Mouse (Mus musculus) hindbrain, postnatal 0 days (tissue): Measurements from ENCODE around the gene Gmcl1. TPM values are rescaled to one million over a fixed set of nuclear protein-coding genes. Genes with fewer than 3 reads are reported as not detected.

Source experiments
- ATAC-seq: fragments of 200-750 bp; cut with Nextera tagmentation; 2 replicates; pipeline ENCODE4 v1.8.0; 2017; ENCODE audit warnings: mild to moderate bottlenecking, moderate TSS enrichment, moderate library complexity
- DNase-seq: peaks from one replicate; pipeline ENCODE4 v3.0.0-alpha.2; 2015; ENCODE audit warnings: low spot score
- H3K27ac ChIP-seq: fragments of 300-500 bp; sonication (generic); 2 replicates; pipeline ENCODE4 v1.5.1; 2014; ENCODE audit warnings: mild to moderate bottlenecking
- H3K27me3 ChIP-seq: fragments of 300-500 bp; sonication (generic); 2 replicates; pipeline ENCODE4 v1.6.1; 2014; ENCODE audit warnings: low read length, mixed read lengths; ENCODE audit not compliant: insufficient read depth
- H3K36me3 ChIP-seq: fragments of 300-500 bp; sonication (generic); 2 replicates; pipeline ENCODE4 v1.6.1; 2014; ENCODE audit warnings: low read length, mixed read lengths; ENCODE audit not compliant: insufficient read depth
- H3K4me1 ChIP-seq: fragments of 300-500 bp; sonication (generic); 2 replicates; pipeline ENCODE4 v1.6.1; 2014; ENCODE audit warnings: antibody characterized with exemption, low read length, mixed read lengths; ENCODE audit not compliant: insufficient read depth
- H3K4me2 ChIP-seq: fragments of 300-500 bp; sonication (generic); 2 replicates; pipeline ENCODE4 v1.6.1; 2014; ENCODE audit warnings: low read depth, mild to moderate bottlenecking, low read length, moderate library complexity, mixed read lengths
- H3K4me3 ChIP-seq: fragments of 300-500 bp; sonication (generic); 2 replicates; pipeline ENCODE4 v1.5.1; 2014; ENCODE audit warnings: low read length
- H3K9ac ChIP-seq: fragments of 300-500 bp; sonication (generic); replicated peaks from 2 replicates; pipeline ENCODE4 v1.6.1; 2014; ENCODE audit warnings: mild to moderate bottlenecking, low read length, moderate library complexity, mixed read lengths
- H3K9me3 ChIP-seq: fragments of 300-500 bp; sonication (generic); 2 replicates; pipeline ENCODE4 v1.6.1; 2016; ENCODE audit warnings: low read length, mixed read lengths
- CTCF ChIP-seq: IDR thresholded peaks from 2 replicates; pipeline ENCODE4 v1.5.1; 2016; ENCODE audit warnings: antibody characterized with exemption, control low read depth, low read depth
- WGBS: fragments of 180-500 bp; shearing (Covaris S2); extraction: QIAGEN DNeasy Blood & Tissue Kit; methylation state at CpG from one replicate; pipeline ENCODE4 v1.1.7; 2014; 5-methylcytosine and 5-hydroxymethylcytosine counted together
- polyA plus RNA-seq: library from polyadenylated mRNA; unstranded; fragments of >200 nt; fragmentation: Nextera tagmentation; extraction: Ambion mirVana; gene quantifications from 2 replicates; pipeline ENCODE4 v1.2.1, GENCODE M21; 2015
- total RNA-seq: library from RNA; depleted of rRNA; stranded (reverse); fragments of >200 nt; gene quantifications from 2 replicates; pipeline ENCODE4 v1.2.3, GENCODE M21; 2014

Gmcl1 gene
- total and polyA plus RNA-seq, 2 experiments from 2014 or later = 15.9 to 25.8 TPM

DNA sequence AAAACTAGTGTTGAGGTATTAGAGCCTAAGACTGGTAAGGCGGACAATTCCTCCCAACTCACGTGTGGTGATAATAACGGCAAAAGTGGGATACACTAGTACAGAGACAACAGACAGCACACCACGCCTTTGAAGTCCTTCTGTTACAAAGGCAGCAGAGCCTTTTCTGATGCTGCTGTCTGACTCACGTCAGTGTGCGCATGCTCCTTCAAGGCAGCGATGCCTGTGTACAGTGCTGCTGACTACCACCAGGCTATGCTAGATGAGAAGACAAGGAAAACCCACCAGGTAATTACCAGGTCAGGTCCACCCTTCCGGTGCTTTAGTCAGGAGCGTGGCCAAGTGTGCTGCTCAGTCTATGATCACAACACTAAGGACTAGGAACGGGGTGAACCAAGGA lies 66.1 kb downstream of the Gmcl1 start:
- no peaks in the 10 kb centered on the region for H3K9me3 ChIP-seq
- H3K27ac ChIP-seq = no peak overlapping the region
- H3K9ac ChIP-seq = no peak overlapping the region
- no peaks in the 10 kb centered on the region for H3K27me3 ChIP-seq
- peaks cover 5% of the 10 kb centered on the region; the same call in 1 of the 2 replicates for H3K4me1 ChIP-seq
- no peak for TF ChIP-seq CTCF
- DNase-seq (no peak), ATAC-seq (no peak)
- WGBS = 92% methylated on average over 10 of the region's 10 CpGs
- H3K4me2 ChIP-seq = peak overlapping the region; percentile 79; the same call in 1 of the 2 replicates
- H3K36me3 ChIP-seq = peaks cover 12% of the 10 kb centered on the region; the same call in 1 of the 2 replicates
- H3K4me3 ChIP-seq = no peak overlapping the region

DNA sequence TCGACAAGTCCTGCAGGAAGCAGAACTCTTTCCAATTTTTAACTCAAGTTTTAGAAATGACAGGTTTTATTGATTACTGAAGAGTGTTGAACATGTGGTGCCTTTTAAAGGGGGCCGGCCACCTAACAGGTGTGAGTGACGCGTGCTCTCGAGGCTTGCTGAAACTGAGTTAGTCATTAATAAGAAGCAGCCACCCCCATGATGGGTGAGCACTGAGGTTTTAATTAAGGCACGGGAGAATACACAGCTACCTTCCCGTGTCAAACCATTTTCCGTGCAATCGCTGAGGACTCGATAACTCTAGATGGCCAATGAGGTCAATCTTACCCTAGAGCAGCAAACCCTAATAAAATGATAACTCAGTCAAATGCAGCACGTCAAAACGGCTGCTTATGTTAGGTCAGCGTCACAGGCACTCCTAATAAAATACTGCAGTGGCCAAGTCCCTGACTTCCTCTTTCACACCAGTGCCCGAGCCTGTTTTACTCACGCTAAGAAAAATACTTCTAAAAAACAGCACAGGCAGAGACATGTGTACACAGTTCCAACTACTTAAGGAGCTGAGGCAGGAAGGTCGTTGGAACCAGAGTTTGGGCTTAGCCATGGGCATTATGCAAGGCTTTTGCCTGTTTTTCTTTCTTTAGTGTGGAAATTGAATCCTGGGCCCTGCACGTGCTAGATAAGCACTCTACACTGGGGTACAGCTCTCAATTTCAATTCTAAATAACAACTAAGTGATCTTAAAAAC lies 67.4 kb downstream of the Gmcl1 start:
- WGBS = 86% methylated on average over 17 of the region's 17 CpGs
- DNase-seq (no peak), ATAC-seq (no peak)

DNA sequence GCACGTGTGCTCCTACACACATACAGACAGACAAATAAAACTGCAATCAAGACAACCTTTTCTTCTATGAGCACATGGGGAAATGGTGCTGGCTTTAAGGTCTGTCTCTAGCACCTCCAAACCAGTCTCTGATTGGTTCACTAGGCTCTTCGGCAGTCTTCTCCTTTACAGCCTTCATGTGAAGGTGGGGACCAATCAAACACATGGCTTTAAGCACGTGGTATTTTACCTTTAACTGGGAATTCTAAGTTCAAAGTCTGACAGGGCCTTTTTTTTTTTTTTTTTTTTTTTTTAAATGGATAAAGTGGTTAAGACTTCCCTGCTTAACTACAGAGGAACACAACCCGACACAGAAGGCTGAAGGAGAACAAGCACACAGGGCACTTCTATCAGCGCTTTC lies 68.1 kb downstream of the Gmcl1 start:
- WGBS = 83% methylated on average over 5 of the region's 5 CpGs
- Histone ChIP-seq H3K9ac (no peak overlapping the region), H3K4me3 (no peak overlapping the region), H3K4me2 (no peak overlapping the region), H3K27me3 (no peaks in the 10 kb centered on the region), H3K27ac (no peak overlapping the region), H3K4me1 (peaks cover 5% of the 10 kb centered on the region; the same call in 1 of the 2 replicates), H3K9me3 (no peaks in the 10 kb centered on the region), H3K36me3 (peaks cover 28% of the 10 kb centered on the region; the same call in 1 of the 2 replicates)
- ATAC-seq = no peak
- DNase-seq = no peak
- TF ChIP-seq CTCF = no peak

More for the DNA sequence above, 67.4 kb downstream of the Gmcl1 start:
- Histone ChIP-seq H3K27ac (no peak overlapping the region), H3K4me2 (no peak overlapping the region), H3K27me3 (no peaks in the 10 kb centered on the region), H3K9ac (no peak overlapping the region), H3K9me3 (no peaks in the 10 kb centered on the region), H3K4me3 (no peak overlapping the region), H3K4me1 (peaks cover 5% of the 10 kb centered on the region; the same call in 1 of the 2 replicates), H3K36me3 (peaks cover 23% of the 10 kb centered on the region; the same call in 1 of the 2 replicates)
- TF ChIP-seq CTCF = no peak

DNA sequence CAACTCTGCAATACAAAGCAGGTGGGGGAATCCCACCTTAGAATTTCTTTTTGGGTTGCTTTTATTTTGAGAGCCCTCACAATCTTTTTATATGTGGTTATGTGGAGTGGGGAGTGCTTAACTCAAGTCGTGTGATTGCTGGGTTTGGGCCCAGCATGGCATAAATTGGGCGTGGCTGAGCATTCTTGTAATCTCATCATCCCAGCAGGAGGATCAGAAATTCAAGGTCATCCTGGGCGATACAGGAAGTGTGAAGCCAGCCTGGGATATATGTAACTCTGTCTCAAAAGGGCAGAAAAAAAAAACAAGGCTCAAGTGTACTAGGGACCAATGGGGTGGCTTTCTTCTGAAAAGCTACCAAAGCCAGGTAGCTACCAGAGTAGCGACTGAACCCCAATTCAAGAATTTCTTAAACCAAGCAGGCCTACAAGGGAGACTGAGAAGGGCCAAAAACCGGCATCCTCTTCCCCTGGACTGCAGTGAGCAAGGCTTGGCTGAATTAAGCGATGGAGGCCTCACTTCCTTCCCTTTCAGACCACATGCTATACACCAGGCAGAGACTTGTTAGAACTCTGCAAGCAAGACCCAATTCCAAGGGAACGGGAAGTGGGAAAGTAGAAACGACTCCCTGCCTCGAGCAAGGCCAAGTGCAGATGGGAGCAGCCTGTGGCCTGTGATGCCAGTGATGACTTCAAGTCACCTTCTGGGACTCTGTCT lies 72.9 kb downstream of the Gmcl1 start:
- DNase-seq (no peak), ATAC-seq (no peak)
- H3K36me3 ChIP-seq = peaks cover 50% of the 10 kb centered on the region
- no peak overlapping the region for H3K4me2 ChIP-seq
- no peak overlapping the region for H3K27ac ChIP-seq
- H3K9me3 ChIP-seq = no peaks in the 10 kb centered on the region
- no peaks in the 10 kb centered on the region for H3K4me1 ChIP-seq
- H3K4me3 ChIP-seq = no peak overlapping the region
- no peaks in the 10 kb centered on the region for H3K27me3 ChIP-seq
- 77% methylated on average over 9 of the region's 9 CpGs for WGBS
- TF ChIP-seq CTCF = no peak
- H3K9ac ChIP-seq = no peak overlapping the region

DNA sequence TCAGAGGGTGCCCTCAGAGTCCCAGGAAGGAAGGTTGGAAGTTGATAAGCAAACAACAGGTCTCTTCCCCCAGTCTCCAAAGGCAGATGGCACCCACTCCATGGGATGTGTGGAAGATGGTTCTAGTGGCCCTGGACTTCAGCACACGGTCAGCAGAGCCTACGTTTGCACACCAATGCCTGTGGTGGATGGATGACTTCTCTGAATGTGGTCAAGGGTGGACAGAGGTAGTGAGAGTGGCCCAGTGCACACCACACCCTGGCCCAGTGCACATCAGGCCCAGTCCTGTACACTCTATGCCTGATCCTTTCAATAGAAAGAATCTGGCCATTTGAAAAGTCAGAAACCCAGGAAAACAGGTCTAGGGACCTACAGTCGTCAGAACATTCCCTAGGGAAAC lies 74.7 kb downstream of the Gmcl1 start:
- no peak for DNase-seq
- TF ChIP-seq CTCF = no peak
- Histone ChIP-seq H3K27ac (no peak overlapping the region), H3K9ac (no peak overlapping the region), H3K4me1 (no peaks in the 10 kb centered on the region), H3K27me3 (no peaks in the 10 kb centered on the region), H3K9me3 (no peaks in the 10 kb centered on the region), H3K4me2 (no peak overlapping the region), H3K4me3 (no peak overlapping the region), H3K36me3 (peaks cover 59% of the 10 kb centered on the region)
- 87% methylated on average over 3 of the region's 3 CpGs for WGBS
- ATAC-seq = no peak

DNA sequence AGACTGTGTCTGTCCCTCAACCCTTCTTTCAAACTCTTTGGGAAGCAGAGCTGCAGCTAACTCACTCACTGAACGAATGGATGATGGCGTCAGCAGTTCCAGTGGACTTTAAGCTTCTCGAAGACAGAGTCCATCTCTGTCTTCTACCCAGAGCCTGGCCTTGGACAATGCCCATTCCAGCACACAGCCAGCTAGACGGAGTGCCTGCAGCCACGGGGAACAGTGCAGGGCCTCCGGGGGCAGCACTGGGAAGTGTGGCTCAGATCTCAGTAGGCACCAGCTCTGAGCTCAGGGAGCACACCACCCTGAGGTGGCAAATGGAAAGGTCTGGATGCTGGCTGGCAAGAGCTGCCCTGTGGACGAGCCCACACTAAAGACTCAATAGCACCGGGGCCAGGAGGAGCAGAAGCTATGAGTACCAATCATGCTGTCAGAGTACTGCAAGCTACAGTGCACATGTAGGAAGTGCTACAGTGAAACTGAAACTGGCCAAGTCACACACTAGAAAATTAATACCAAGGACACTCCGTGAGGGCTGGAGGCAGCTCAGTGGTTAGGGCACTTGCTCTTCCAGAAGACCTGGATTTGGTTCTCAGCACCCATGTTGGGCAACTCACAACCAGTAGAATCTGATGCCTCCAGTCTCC lies 78.8 kb downstream of the Gmcl1 start:
- Histone ChIP-seq H3K4me2 (no peak overlapping the region), H3K27ac (no peak overlapping the region), H3K27me3 (no peaks in the 10 kb centered on the region), H3K9me3 (no peaks in the 10 kb centered on the region), H3K36me3 (peaks cover 53% of the 10 kb centered on the region), H3K9ac (no peak overlapping the region), H3K4me3 (no peak overlapping the region), H3K4me1 (no peaks in the 10 kb centered on the region)
- 80% methylated on average over 9 of the region's 9 CpGs for WGBS
- ATAC-seq (peak; percentile 43; the same call in 1 of the 2 replicates), DNase-seq (no peak)
- peak; percentile 35; the same call in 1 of the 2 replicates for TF ChIP-seq CTCF
